Mouse (Mus musculus) limb, embryonic 13.5 days (tissue): ENCODE measurements at regions not wholly inside any gene's neighbourhood (a gene's known extent, or its start where the extent isn't known, plus 50 kb on each side); places are given as distances from the start of the nearest gene placed in this dataset.

Experiments used
- ATAC-seq: fragments of 200-750 bp; cut with Nextera tagmentation; 2 replicates; pipeline ENCODE4 v1.8.0; 2017; ENCODE audit warnings: low read depth, moderate number of reproducible peaks, moderate TSS enrichment; ENCODE audit not compliant: low FRiP score
- H3K27ac ChIP-seq: fragments of 300-500 bp; sonication (generic); 2 replicates; pipeline ENCODE4 v1.5.1; 2015; ENCODE audit warnings: inconsistent platforms, mild to moderate bottlenecking, moderate library complexity
- H3K27me3 ChIP-seq: fragments of 300-500 bp; sonication (generic); 2 replicates; pipeline ENCODE4 v1.6.1; 2015; ENCODE audit warnings: mild to moderate bottlenecking, inconsistent platforms
- H3K36me3 ChIP-seq: fragments of 300-500 bp; sonication (generic); 2 replicates; pipeline ENCODE4 v1.6.1; 2015; ENCODE audit warnings: inconsistent platforms, mild to moderate bottlenecking, moderate library complexity
- H3K4me1 ChIP-seq: fragments of 300-500 bp; sonication (generic); 2 replicates; pipeline ENCODE4 v1.6.1; 2015; ENCODE audit warnings: inconsistent platforms
- H3K4me2 ChIP-seq: fragments of 300-500 bp; sonication (generic); replicated peaks from 2 replicates; pipeline ENCODE4 v1.6.1; 2015; ENCODE audit warnings: inconsistent platforms, mild to moderate bottlenecking, moderate library complexity
- H3K4me3 ChIP-seq: fragments of 300-500 bp; sonication (generic); 2 replicates; pipeline ENCODE4 v1.5.1; 2015; ENCODE audit warnings: moderate library complexity, mild to moderate bottlenecking, inconsistent platforms
- H3K9ac ChIP-seq: fragments of 300-500 bp; sonication (generic); 2 replicates; pipeline ENCODE4 v1.6.1; 2015; ENCODE audit warnings: mild to moderate bottlenecking, inconsistent platforms
- H3K9me3 ChIP-seq: fragments of 300-500 bp; sonication (generic); 2 replicates; pipeline ENCODE4 v1.6.1; 2016; ENCODE audit warnings: inconsistent platforms
- WGBS: fragments of 180-500 bp; shearing (Covaris S2); methylation state at CpG from one replicate; pipeline ENCODE4 v1.1.7; 2015; 5-methylcytosine and 5-hydroxymethylcytosine counted together

GRCm38 (mm10) chr1:71912441-71912840, 259.4 kb upstream of the Fn1 start:
- 27% methylated on average over 2 of the region's 3 CpGs for WGBS
- no peak overlapping the region for H3K9ac ChIP-seq
- no peak overlapping the region for H3K4me3 ChIP-seq
- no peaks in the 10 kb centered on the region for H3K36me3 ChIP-seq
- H3K27ac ChIP-seq: no peak overlapping the region
- no peak overlapping the region for H3K4me2 ChIP-seq
- no peaks in the 10 kb centered on the region for H3K27me3 ChIP-seq
- no peak for ATAC-seq
- H3K9me3 ChIP-seq: no peaks in the 10 kb centered on the region
- H3K4me1 ChIP-seq: peaks cover 9% of the 10 kb centered on the region

GRCm38 (mm10) chr1:71910125-71910524, 257.1 kb upstream of the Fn1 start:
- Histone ChIP-seq H3K9me3 (peaks cover 4% of the 10 kb centered on the region; the same call in 1 of the 2 replicates), H3K4me3 (no peak overlapping the region), H3K36me3 (no peaks in the 10 kb centered on the region), H3K27ac (no peak overlapping the region), H3K9ac (no peak overlapping the region), H3K4me2 (no peak overlapping the region), H3K27me3 (no peaks in the 10 kb centered on the region), H3K4me1 (peaks cover 9% of the 10 kb centered on the region)
- ATAC-seq: no peak
- WGBS: 81% methylated on average over 1 of the region's 1 CpGs

- ATAC-seq: no peak
- no peak overlapping the region for H3K27ac ChIP-seq
- WGBS: 65% methylated on average over 11 of the region's 11 CpGs
Measured at GRCm38 (mm10) chr1:71909508-71910124, 256.6 kb upstream of the Fn1 start.

GRCm38 (mm10) chr1:71904376-71904948, 251.5 kb upstream of the Fn1 start:
- Histone ChIP-seq H3K9me3 (peaks cover 4% of the 10 kb centered on the region; the same call in 1 of the 2 replicates), H3K4me2 (no peak overlapping the region), H3K9ac (no peak overlapping the region), H3K36me3 (no peaks in the 10 kb centered on the region), H3K27ac (no peak overlapping the region), H3K4me3 (no peak overlapping the region), H3K4me1 (peaks cover 2% of the 10 kb centered on the region), H3K27me3 (no peaks in the 10 kb centered on the region)
- 81% methylated on average over 4 of the region's 4 CpGs for WGBS
- ATAC-seq: no peak

More at GRCm38 (mm10) chr1:71909508-71910124, 256.6 kb upstream of the Fn1 start:
- Histone ChIP-seq H3K4me1 (peaks cover 9% of the 10 kb centered on the region), H3K4me3 (no peak overlapping the region), H3K9ac (no peak overlapping the region), H3K9me3 (peaks cover 4% of the 10 kb centered on the region; the same call in 1 of the 2 replicates), H3K27me3 (no peaks in the 10 kb centered on the region), H3K4me2 (no peak overlapping the region), H3K36me3 (no peaks in the 10 kb centered on the region)

- no peak overlapping the region for H3K9ac ChIP-seq
- ATAC-seq: no peak
- H3K27me3 ChIP-seq: no peaks in the 10 kb centered on the region
- WGBS: 71% methylated on average over 8 of the region's 9 CpGs
- H3K36me3 ChIP-seq: no peaks in the 10 kb centered on the region
- no peak overlapping the region for H3K4me3 ChIP-seq
- no peaks in the 10 kb centered on the region for H3K9me3 ChIP-seq
- peaks cover 18% of the 10 kb centered on the region for H3K4me1 ChIP-seq
- no peak overlapping the region for H3K27ac ChIP-seq
- H3K4me2 ChIP-seq: no peak overlapping the region
Measured at GRCm38 (mm10) chr1:71900106-71901074, 247.4 kb upstream of the Fn1 start.

GRCm38 (mm10) chr1:71899128-71899527, 246.1 kb upstream of the Fn1 start:
- Histone ChIP-seq H3K36me3 (no peaks in the 10 kb centered on the region), H3K4me3 (no peak overlapping the region), H3K9me3 (no peaks in the 10 kb centered on the region), H3K27ac (no peak overlapping the region), H3K27me3 (no peaks in the 10 kb centered on the region), H3K4me2 (no peak overlapping the region), H3K4me1 (peaks cover 18% of the 10 kb centered on the region), H3K9ac (no peak overlapping the region)
- no peak for ATAC-seq
- WGBS: 80% methylated on average over 8 of the region's 8 CpGs

GRCm38 (mm10) chr1:71898198-71898597, 245.2 kb upstream of the Fn1 start:
- WGBS: 84% methylated on average over 6 of the region's 6 CpGs
- no peak overlapping the region for H3K4me2 ChIP-seq
- no peaks in the 10 kb centered on the region for H3K9me3 ChIP-seq
- H3K9ac ChIP-seq: no peak overlapping the region
- H3K27ac ChIP-seq: no peak overlapping the region
- H3K4me1 ChIP-seq: peaks cover 26% of the 10 kb centered on the region
- H3K36me3 ChIP-seq: no peaks in the 10 kb centered on the region
- no peak overlapping the region for H3K4me3 ChIP-seq
- no peaks in the 10 kb centered on the region for H3K27me3 ChIP-seq
- ATAC-seq: no peak

GRCm38 (mm10) chr1:71897464-71898051, 244.6 kb upstream of the Fn1 start:
- Histone ChIP-seq H3K4me2 (no peak overlapping the region), H3K9me3 (no peaks in the 10 kb centered on the region), H3K4me1 (peaks cover 28% of the 10 kb centered on the region), H3K27me3 (no peaks in the 10 kb centered on the region), H3K4me3 (no peak overlapping the region), H3K9ac (no peak overlapping the region), H3K27ac (peak overlapping the region; percentile 22; the same call in 1 of the 2 replicates), H3K36me3 (no peaks in the 10 kb centered on the region)
- WGBS: 67% methylated on average over 8 of the region's 8 CpGs
- ATAC-seq: 0 out of 2 replicates have a peak, but pooled peaks have one; percentile 13

- peaks cover 28% of the 10 kb centered on the region for H3K4me1 ChIP-seq
- no peaks in the 10 kb centered on the region for H3K36me3 ChIP-seq
- H3K9me3 ChIP-seq: no peaks in the 10 kb centered on the region
- no peaks in the 10 kb centered on the region for H3K27me3 ChIP-seq
- no peak overlapping the region for H3K4me2 ChIP-seq
- H3K27ac ChIP-seq: peak overlapping the region; percentile 44; the same call in 1 of the 2 replicates
- no peak overlapping the region for H3K4me3 ChIP-seq
- no peak for ATAC-seq
- no peak overlapping the region for H3K9ac ChIP-seq
- 54% methylated on average over 11 of the region's 11 CpGs for WGBS
Measured at GRCm38 (mm10) chr1:71896141-71896725, 243.2 kb upstream of the Fn1 start.

GRCm38 (mm10) chr1:71893636-71894035, 240.6 kb upstream of the Fn1 start:
- Histone ChIP-seq H3K27me3 (no peaks in the 10 kb centered on the region), H3K9me3 (no peaks in the 10 kb centered on the region), H3K4me3 (no peak overlapping the region), H3K9ac (no peak overlapping the region), H3K4me2 (peak overlapping the region; percentile 32; the same call in 1 of the 2 replicates), H3K27ac (no peak overlapping the region), H3K36me3 (no peaks in the 10 kb centered on the region), H3K4me1 (peaks cover 28% of the 10 kb centered on the region)
- ATAC-seq: no peak
- WGBS: 3% methylated on average over 5 of the region's 5 CpGs

- H3K9ac ChIP-seq: no peak overlapping the region
- no peaks in the 10 kb centered on the region for H3K9me3 ChIP-seq
- H3K4me1 ChIP-seq: peaks cover 8% of the 10 kb centered on the region; the same call in 1 of the 2 replicates
- no peak overlapping the region for H3K27ac ChIP-seq
- no peak overlapping the region for H3K4me2 ChIP-seq
- H3K27me3 ChIP-seq: no peaks in the 10 kb centered on the region
- ATAC-seq: no peak
- WGBS: 84% methylated on average over 3 of the region's 3 CpGs
- no peaks in the 10 kb centered on the region for H3K36me3 ChIP-seq
- H3K4me3 ChIP-seq: no peak overlapping the region
Measured at GRCm38 (mm10) chr1:71887809-71888208, 234.8 kb upstream of the Fn1 start.
